ENCODE assay signal across 10 mouse cellular contexts in the genomic region with DNA sequence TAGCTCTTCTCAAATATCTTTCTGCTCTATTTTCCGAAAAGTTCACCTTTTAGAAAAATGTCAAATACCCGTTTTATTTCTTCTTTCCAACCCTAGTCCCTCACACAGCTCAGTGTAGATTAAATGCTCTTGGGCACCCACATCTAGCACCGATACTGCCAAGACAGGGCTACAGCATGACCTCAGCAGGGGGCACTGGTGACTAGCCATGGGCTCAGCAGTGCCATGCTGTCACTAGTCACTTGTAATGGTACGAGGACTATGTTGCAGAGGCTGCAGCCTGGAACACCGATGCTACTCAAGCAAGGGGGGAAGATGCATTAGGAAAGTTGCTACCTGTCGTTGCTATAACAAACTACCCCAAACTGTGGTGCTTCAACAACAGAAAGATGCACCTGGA.
DNase-seq lines count a peak whose midpoint lies in the region; ATAC-seq and TF ChIP-seq lines count a peak whose summit lies in the region.
"Had no signal": no experiment of that assay in that cellular context is flagged by ENCODE, and none has a peak within 500 bp of the region (broad histone marks: within the 10 kb centered on the region; RNA-seq: fewer than 3 reads in every experiment).

No protein-coding gene starts in this region.

- peak; percentile 17 to 39 for DNase-seq in adrenal gland, adult (ENCODE audit: inconsistent age in 2 of 2, low spot score in 1 of 2)
- no peak for DNase-seq in adrenal gland, adult 8-10 months
- no peak for DNase-seq in layer of hippocampus, adult 2 months (ENCODE audit: low spot score in 2 of 2)
- DNase-seq in layer of hippocampus, postnatal 14 days (ENCODE audit: low spot score in 2 of 2), result no peak
- peak; percentile 52 for DNase-seq in lung, postnatal 25 days (ENCODE audit: low spot score)
- DNase-seq in frontal cortex, postnatal 36 days (ENCODE audit: low spot score in 2 of 2), result no peak
- DNase-seq in testis, postnatal 10 days (ENCODE audit: low spot score), result no peak

- peak; percentile 74 for ATAC-seq in common myeloid progenitor, adult 5-6 weeks (replicated peaks; ENCODE audit: low read depth, poor library complexity, severe bottlenecking)

- no peak overlapping the region for H3K4me3 ChIP-seq in layer of hippocampus, adult 2 months
- H3K4me3 ChIP-seq: embryonic facial prominence, embryonic 13.5 days had no signal

- TF ChIP-seq CTCF in layer of hippocampus, adult 2 months (conservative IDR thresholded peaks at IDR 0.05), result peak; percentile 62

- H3K27ac ChIP-seq in layer of hippocampus, adult 2 months, result no peak overlapping the region
- H3K27ac ChIP-seq: embryonic facial prominence, embryonic 13.5 days; macrophage had no signal

Comparison
In these comparisons a context has a peak if more than half of its experiments do, and no peak if none do; other contexts are left out.
1. DNase-seq: peak in adrenal gland, adult (2 of 2) and lung, postnatal 25 days (single experiment); none in adrenal gland, adult 8-10 months (single experiment), layer of hippocampus, adult 2 months (0 of 2), layer of hippocampus, postnatal 14 days (0 of 2), frontal cortex, postnatal 36 days (0 of 2) and testis, postnatal 10 days (single experiment).